Mouse (Mus musculus) hindbrain, embryonic 14.5 days (tissue): ENCODE results near the gene Msrb1. TPM values are rescaled to one million over a fixed set of nuclear protein-coding genes. Genes with fewer than 3 reads are reported as not detected.

ENCODE experiments used
- ATAC-seq: fragments of 200-750 bp; cut with Nextera tagmentation; 2 replicates; pipeline ENCODE4 v1.8.0; 2017; ENCODE audit warnings: moderate number of reproducible peaks, mild to moderate bottlenecking, moderate TSS enrichment, moderate library complexity; ENCODE audit not compliant: low FRiP score
- DNase-seq: peaks from one replicate; pipeline ENCODE4 v3.0.0-alpha.2; 2015; ENCODE audit warnings: low spot score
- H3K27ac ChIP-seq: fragments of 300-500 bp; sonication (generic); 2 replicates; pipeline ENCODE4 v1.5.1; 2014; ENCODE audit warnings: mild to moderate bottlenecking, moderate library complexity
- H3K27me3 ChIP-seq: fragments of 300-500 bp; sonication (generic); 2 replicates; pipeline ENCODE4 v1.6.1; 2014; ENCODE audit warnings: mild to moderate bottlenecking, low read length, mixed read lengths; ENCODE audit not compliant: control insufficient read depth, insufficient read depth
- H3K36me3 ChIP-seq: fragments of 300-500 bp; sonication (generic); replicated peaks from 2 replicates; pipeline ENCODE4 v1.6.1; 2014; ENCODE audit not compliant: control insufficient read depth, insufficient read depth
- H3K4me1 ChIP-seq: fragments of 300-500 bp; sonication (generic); replicated peaks from 2 replicates; pipeline ENCODE4 v1.6.1; 2014; ENCODE audit warnings: antibody characterized with exemption, low read length, mixed read lengths; ENCODE audit not compliant: control insufficient read depth, insufficient read depth
- H3K4me2 ChIP-seq: fragments of 300-500 bp; sonication (generic); replicated peaks from 2 replicates; pipeline ENCODE4 v1.6.1; 2014; ENCODE audit warnings: mild to moderate bottlenecking, moderate library complexity
- H3K4me3 ChIP-seq: fragments of 300-500 bp; sonication (generic); replicated peaks from 2 replicates; pipeline ENCODE4 v1.5.1; 2014; ENCODE audit warnings: mild to moderate bottlenecking, low read length
- H3K9ac ChIP-seq: fragments of 300-500 bp; sonication (generic); 2 replicates; pipeline ENCODE4 v1.6.1; 2014
- H3K9me3 ChIP-seq: fragments of 300-500 bp; sonication (generic); 2 replicates; pipeline ENCODE4 v1.6.1; 2016; ENCODE audit warnings: low read length; ENCODE audit not compliant: control insufficient read depth
- WGBS: fragments of 180-500 bp; shearing (Covaris S2); extraction: QIAGEN DNeasy Blood & Tissue Kit; methylation state at CpG from one replicate; pipeline ENCODE4 v1.1.7; 2014; 5-methylcytosine and 5-hydroxymethylcytosine counted together
- polyA plus RNA-seq: library from polyadenylated mRNA; unstranded; fragments of >200 nt; fragmentation: Nextera tagmentation; extraction: Ambion mirVana; gene quantifications from 2 replicates; pipeline ENCODE4 v1.2.1, GENCODE M21; 2014

The Msrb1 gene
- polyA plus RNA-seq, 1 experiment from 2014 or later = 22.4 TPM

DNA sequence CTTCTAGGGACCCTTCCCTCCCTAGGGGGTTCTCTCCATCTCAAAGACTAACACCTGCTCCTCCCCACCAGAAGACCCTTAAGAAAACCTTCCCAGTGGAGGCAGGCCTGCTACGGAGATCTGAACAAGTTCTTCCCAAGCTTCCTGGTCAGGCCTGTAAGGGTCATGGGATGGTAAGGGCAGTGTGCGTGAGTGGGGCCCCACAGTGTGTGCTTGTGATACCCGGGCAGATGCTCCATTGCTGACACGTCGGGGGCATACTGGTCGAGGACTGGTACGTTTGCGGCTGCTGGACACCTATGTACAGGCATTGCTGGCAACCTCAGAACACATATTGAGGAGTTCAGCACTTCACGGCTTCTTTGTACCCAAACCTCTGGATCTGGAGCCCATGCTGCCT lies 37.7 kb upstream of the Msrb1 start:
- Histone ChIP-seq H3K4me1 (peaks cover 16% of the 10 kb centered on the region), H3K27me3 (no peaks in the 10 kb centered on the region), H3K9me3 (no peaks in the 10 kb centered on the region), H3K27ac (no peak overlapping the region), H3K4me3 (no peak overlapping the region), H3K36me3 (peaks cover 45% of the 10 kb centered on the region), H3K9ac (no peak overlapping the region), H3K4me2 (no peak overlapping the region)
- 66% methylated on average over 9 of the region's 9 CpGs for WGBS
- ATAC-seq = no peak
- no peak for DNase-seq

DNA sequence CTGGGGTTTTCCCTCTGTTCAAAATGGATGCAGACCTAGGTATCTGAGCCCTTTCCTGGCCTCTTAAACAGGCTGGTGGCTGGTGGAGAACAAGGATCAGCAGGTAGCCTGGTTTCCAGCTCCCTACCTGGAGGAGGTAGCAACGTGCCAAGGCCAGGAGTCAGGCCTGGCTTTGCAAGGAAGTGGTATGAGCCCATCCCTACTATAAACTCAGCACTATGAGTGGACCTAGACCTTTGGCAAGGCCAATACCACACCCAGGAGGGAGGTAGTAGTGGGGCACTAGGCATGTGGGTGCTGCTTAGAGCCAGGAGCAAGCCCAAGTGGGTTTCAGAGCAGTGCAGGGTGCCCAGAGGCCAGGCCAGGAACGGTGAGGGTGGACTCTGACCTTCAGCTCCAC lies 37.0 kb upstream of the Msrb1 start:
- Histone ChIP-seq H3K27me3 (no peaks in the 10 kb centered on the region), H3K4me3 (no peak overlapping the region), H3K9ac (no peak overlapping the region), H3K27ac (no peak overlapping the region), H3K36me3 (peaks cover 53% of the 10 kb centered on the region), H3K4me2 (no peak overlapping the region), H3K9me3 (no peaks in the 10 kb centered on the region), H3K4me1 (peaks cover 16% of the 10 kb centered on the region)
- DNase-seq (no peak), ATAC-seq (no peak)
- 88% methylated on average over 2 of the region's 2 CpGs for WGBS

GRCm38 (mm10) chr17:24701251-24701650 lies 35.2 kb upstream of the Msrb1 start:
- DNase-seq (no peak), ATAC-seq (no peak)
- Histone ChIP-seq H3K4me2 (no peak overlapping the region), H3K4me3 (no peak overlapping the region), H3K36me3 (peaks cover 58% of the 10 kb centered on the region), H3K27ac (no peak overlapping the region), H3K4me1 (peaks cover 12% of the 10 kb centered on the region), H3K9ac (no peak overlapping the region), H3K27me3 (no peaks in the 10 kb centered on the region), H3K9me3 (no peaks in the 10 kb centered on the region)
- WGBS = 90% methylated on average over 9 of the region's 9 CpGs

DNA sequence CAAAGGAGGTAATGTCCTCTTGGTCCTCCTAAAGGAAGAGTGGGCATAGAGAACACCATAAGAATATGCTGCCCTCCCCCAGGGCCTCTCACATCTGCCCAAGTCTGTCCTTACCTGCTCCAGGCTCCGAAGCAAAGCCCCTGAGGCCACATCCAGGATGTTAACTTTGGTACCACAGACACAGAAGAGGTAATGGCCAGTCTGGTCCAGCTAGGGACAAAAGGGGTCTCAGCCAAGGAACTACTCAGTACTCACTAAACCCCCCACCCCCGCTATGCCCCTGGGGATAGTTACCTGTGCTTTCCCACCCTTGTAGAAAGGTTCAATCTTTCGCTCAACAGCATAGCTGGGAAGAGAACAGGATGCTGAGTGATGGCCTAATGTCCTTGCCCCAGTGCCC lies 30.6 kb upstream of the Msrb1 start:
- Histone ChIP-seq H3K36me3 (peaks cover 40% of the 10 kb centered on the region), H3K27ac (no peak overlapping the region), H3K4me1 (peaks cover 17% of the 10 kb centered on the region), H3K9me3 (no peaks in the 10 kb centered on the region), H3K27me3 (no peaks in the 10 kb centered on the region), H3K4me3 (no peak overlapping the region), H3K9ac (no peak overlapping the region), H3K4me2 (no peak overlapping the region)
- 100% methylated on average over 3 of the region's 3 CpGs for WGBS
- DNase-seq (no peak), ATAC-seq (no peak)

DNA sequence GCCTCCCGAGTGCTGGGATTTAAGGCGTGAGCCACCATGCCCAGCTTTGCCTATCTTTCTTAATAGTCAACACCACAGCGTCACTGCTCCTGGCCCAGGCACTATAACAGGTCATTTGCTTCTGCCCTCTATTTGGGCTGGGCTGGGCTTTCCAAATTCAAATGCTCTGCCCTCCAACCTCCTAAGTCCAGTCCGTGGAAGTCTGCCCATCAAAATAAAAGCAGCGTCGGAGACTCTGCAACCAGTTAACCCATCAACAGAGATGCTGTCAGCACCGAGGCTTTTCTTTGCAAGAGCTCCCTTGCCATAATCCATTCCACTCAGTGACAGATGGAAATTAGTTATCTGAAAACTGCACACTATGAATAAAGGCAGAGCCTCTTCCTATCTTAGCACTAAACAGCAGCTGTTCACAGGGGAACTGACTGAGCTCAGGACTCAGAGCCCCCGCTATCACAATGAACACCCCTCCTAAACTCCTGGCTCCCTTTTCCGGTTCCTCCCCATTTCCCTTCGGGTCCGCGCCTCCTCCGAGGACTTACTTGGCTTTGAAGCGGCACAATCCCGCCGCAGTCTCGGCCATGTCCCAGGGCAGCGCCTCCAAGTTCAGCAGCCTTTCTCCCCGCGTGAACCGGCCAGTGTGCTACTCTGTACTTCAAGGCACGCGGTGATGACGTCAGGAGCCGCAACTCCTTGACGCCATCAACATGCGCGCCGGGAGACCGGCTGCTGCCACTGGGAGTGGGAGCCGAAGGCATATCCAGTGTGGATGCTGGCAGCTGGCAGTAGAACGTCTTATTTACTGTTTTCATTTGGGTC lies 29.3 kb upstream of the Msrb1 start, which contains the start of gene Tbl3:
Gene Tbl3, minus strand, starts transcription at position 679 of the 819 bp plus-strand sequence.
- DNase-seq (peak; percentile 98), ATAC-seq (peak; percentile 91)
- Histone ChIP-seq H3K4me3 (peak within 1 kb of the TSS; percentile 84), H3K9ac (peak within 1 kb of the TSS; percentile 79), H3K27ac (peak within 1 kb of the TSS; percentile 86), H3K9me3 (no peaks in the 10 kb centered on the region), H3K36me3 (peaks cover 26% of the 10 kb centered on the region), H3K27me3 (no peaks in the 10 kb centered on the region), H3K4me2 (peak within 1 kb of the TSS; percentile 79), H3K4me1 (peaks cover 17% of the 10 kb centered on the region)
- WGBS = 5% methylated on average over 32 of the region's 32 CpGs

- H3K9me3 ChIP-seq = no peaks in the 10 kb centered on the region
- 6% methylated on average over 24 of the region's 24 CpGs for WGBS
- H3K9ac ChIP-seq = peak overlapping the region; percentile 79
- H3K4me3 ChIP-seq = peak overlapping the region; percentile 84
- no peaks in the 10 kb centered on the region for H3K27me3 ChIP-seq
- no peak for DNase-seq
- H3K4me1 ChIP-seq = peaks cover 17% of the 10 kb centered on the region
- H3K36me3 ChIP-seq = peaks cover 20% of the 10 kb centered on the region
- H3K4me2 ChIP-seq = peak overlapping the region; percentile 79
- ATAC-seq = peak; percentile 38; the same call in 1 of the 2 replicates
- peak overlapping the region; percentile 86 for H3K27ac ChIP-seq
These were observed 28.5 kb upstream of the Msrb1 start for GRCm38 (mm10) chr17:24707801-24708425.

DNA sequence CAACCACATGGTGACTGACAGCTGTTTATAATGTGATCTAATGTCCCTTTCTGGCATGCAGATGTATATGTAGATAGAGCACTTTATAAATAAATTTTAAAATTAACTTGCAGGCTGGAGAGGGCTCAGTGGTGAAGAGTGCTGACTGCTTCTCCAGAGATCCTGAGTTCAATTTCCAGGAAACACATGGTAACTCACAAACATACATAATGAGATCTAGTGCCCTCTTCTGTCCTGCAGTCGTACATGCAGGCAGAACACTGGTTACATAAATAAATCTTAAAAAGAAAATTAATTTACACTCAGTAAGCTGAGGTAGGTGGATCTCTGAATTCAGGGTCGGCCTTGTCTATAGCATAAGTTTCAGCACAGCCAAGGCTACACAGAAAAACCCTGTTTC lies 27.8 kb upstream of the Msrb1 start:
- Histone ChIP-seq H3K4me1 (peaks cover 17% of the 10 kb centered on the region), H3K27me3 (no peaks in the 10 kb centered on the region), H3K9me3 (no peaks in the 10 kb centered on the region), H3K4me3 (no peak overlapping the region), H3K27ac (no peak overlapping the region), H3K36me3 (peaks cover 14% of the 10 kb centered on the region), H3K4me2 (0 out of 2 replicates have a peak overlapping the region, but pooled peaks have one; percentile 79), H3K9ac (no peak overlapping the region)
- DNase-seq (no peak), ATAC-seq (no peak)
- 36% methylated on average over 2 of the region's 2 CpGs for WGBS

GRCm38 (mm10) chr17:24715556-24715955 lies 20.9 kb upstream of the Msrb1 start:
- ATAC-seq = no peak
- Histone ChIP-seq H3K27ac (no peak overlapping the region), H3K4me3 (no peak overlapping the region), H3K9ac (no peak overlapping the region), H3K4me2 (no peak overlapping the region), H3K9me3 (no peaks in the 10 kb centered on the region), H3K36me3 (peaks cover 21% of the 10 kb centered on the region; the same call in 1 of the 2 replicates), H3K4me1 (no peaks in the 10 kb centered on the region; the same call in 1 of the 2 replicates), H3K27me3 (no peaks in the 10 kb centered on the region)
- no peak for DNase-seq
- 75% methylated on average over 6 of the region's 6 CpGs for WGBS

DNA sequence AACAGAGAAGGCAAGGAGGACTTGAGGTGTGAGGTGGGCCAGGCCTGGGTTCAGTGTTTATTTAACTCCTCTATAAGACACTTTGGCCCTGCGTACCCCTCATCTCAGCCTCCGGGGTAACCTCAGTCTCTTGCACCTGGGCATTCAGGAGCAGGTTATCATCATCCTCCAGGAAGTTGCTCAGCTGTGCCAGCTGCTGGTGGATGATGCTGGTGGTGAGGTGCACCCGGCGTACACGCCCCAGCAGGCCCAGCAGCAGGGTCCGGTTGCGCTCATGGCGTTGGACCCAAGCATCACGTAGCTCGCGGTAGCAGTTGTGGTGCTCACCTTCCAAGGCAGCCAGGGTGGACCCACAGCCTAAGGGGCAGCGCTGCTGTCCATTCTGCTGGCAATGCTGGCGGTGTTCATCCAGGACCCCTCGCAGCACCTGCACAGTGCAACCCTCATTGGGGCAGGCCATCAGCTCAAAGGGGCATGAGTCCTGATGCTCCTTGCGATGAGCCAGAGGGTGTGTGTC lies 20.2 kb upstream of the Msrb1 start:
- Histone ChIP-seq H3K9ac (no peak overlapping the region), H3K4me3 (no peak overlapping the region)
- ATAC-seq = no peak

More for the DNA sequence above, 20.2 kb upstream of the Msrb1 start:
- Histone ChIP-seq H3K27me3 (no peaks in the 10 kb centered on the region), H3K27ac (no peak overlapping the region), H3K4me2 (no peak overlapping the region), H3K4me1 (peaks cover 2% of the 10 kb centered on the region; the same call in 1 of the 2 replicates), H3K36me3 (peaks cover 23% of the 10 kb centered on the region), H3K9me3 (no peaks in the 10 kb centered on the region)
- 94% methylated on average over 15 of the region's 15 CpGs for WGBS
- DNase-seq = no peak
